Mouse (Mus musculus) monocyte, adult 59 days (primary cell): ENCODE measurements around the gene Trp73. TPM values are rescaled to one million over a fixed set of nuclear protein-coding genes. Genes with fewer than 3 reads are reported as not detected.

Source experiments
- total RNA-seq, 2 experiments: library from RNA; stranded (reverse); gene quantifications; one replicate each; pipeline ENCODE4 v1.2.4; 2023

Trp73 gene
- not detected for total RNA-seq

GRCm38 (mm10) chr4:154140182-154140212 is at the start of gene Trp73:
Gene Trp73, minus strand, starts transcription at chr4:154140208.

GRCm38 (mm10) chr4:154170506-154171150 is 30.6 kb upstream of the Trp73 start, which contains the start of gene Megf6:
Gene Megf6, plus strand, starts transcription at chr4:154170730.

DNA sequence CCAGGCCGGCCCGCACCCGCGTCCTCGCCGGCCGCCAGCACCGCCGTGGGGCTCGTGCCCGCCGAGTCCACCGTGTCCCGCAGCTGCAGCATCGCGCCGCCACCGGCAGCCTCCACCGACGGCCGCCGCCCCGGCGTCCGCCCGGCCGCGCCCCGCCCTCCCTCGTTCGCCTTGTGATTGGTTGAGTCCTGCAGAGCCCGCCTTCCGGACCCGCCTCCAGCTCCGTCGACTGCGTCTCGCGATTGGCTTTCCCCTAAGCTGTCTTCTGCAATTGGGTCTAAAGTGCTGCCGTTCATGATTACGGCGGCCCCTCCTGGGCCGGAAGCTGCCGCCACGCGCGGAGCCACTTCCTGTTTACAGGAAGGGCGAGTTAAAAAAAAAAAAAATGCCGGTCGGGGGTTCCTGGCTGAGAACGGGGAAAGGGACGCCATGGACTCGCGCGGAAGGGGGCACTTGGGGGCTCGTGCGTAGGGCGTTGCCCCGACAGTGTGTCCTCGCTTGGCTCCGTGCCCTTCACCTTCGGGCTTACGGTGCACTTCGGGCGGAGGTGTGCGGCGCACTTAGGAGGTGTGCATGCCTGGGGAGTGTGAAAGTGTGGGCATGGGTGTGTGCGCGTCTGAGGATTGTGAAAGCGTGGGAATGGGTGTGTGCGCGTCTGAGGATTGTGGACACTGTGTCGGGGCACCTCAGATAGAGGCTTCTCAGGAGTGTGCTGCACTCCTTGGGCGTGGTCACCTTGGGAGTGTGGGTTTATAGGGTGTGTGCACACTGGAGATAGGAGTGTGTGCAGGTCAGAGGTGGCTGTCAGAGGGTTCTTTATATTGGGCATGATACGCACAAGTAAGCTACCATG is 20.8 kb upstream of the Trp73 start, which contains the start of gene Tprgl:
Gene Tprgl, minus strand, starts transcription at position 129 of the 853 bp plus-strand sequence.

GRCm38 (mm10) chr4:154142211-154143040 is 2.4 kb upstream of the Trp73 start, which contains the start of gene Wrap73:
Gene Wrap73, plus strand, starts transcription at chr4:154142372.

GRCm38 (mm10) chr4:154042577-154042976 is 97.4 kb downstream of the Trp73 start, which contains the start of gene Ccdc27:
Gene Ccdc27, minus strand, starts transcription at chr4:154042677.

GRCm38 (mm10) chr4:154025641-154026440 is 114.2 kb downstream of the Trp73 start, which contains the start of gene Smim1:
Gene Smim1, minus strand, starts transcription at chr4:154026230.

GRCm38 (mm10) chr4:154011646-154012089 is 128.3 kb downstream of the Trp73 start, which contains the start of gene Lrrc47:
Gene Lrrc47, plus strand, starts transcription at chr4:154011731.

Other genes starting within 250 kb of the Trp73 start
- gene A430005L14Rik, start 183.0 kb downstream of the Trp73 start, total RNA-seq = 10 to 100 TPM; 21.3 to 28.9 TPM
- gene Dffb, start 165.1 kb downstream of the Trp73 start, total RNA-seq = 10 to 100 TPM; 10.6 to 15.3 TPM
- gene Cep104, start 165.0 kb downstream of the Trp73 start, total RNA-seq = 10 to 100 TPM in 1 of 2 experiments, 1 to 10 TPM in 1; 9.6 to 13.9 TPM
- gene Lrrc47, start 128.5 kb downstream of the Trp73 start, total RNA-seq = 10 to 100 TPM; 43.1 to 53.3 TPM
- gene Smim1, start 114.0 kb downstream of the Trp73 start, total RNA-seq = not detected
- gene Ccdc27, start 97.5 kb downstream of the Trp73 start, total RNA-seq = not detected
- 10 to 100 TPM; 12.1 to 17.8 TPM for gene Wrap73, start 2.2 kb upstream of the Trp73 start, total RNA-seq
- 100 to 1,000 TPM; 118 to 119 TPM for gene Tprgl, start 20.5 kb upstream of the Trp73 start, total RNA-seq
- under 1 TPM; 0.39 to 0.50 TPM for gene Megf6, start 30.5 kb upstream of the Trp73 start, total RNA-seq
- not detected for gene Arhgef16, start 161.5 kb upstream of the Trp73 start, total RNA-seq
- not detected for gene B230104I21Rik, start 195.9 kb upstream of the Trp73 start, total RNA-seq